Mouse (Mus musculus): ENCODE measurements around the gene Capn1.

GRCm38 (mm10) chr19:6057313-6058096 is 41.8 kb upstream of the Capn1 start, which contains the start of the genes Mrpl49 and Fau:
- no peak for TF ChIP-seq EP300 (IDR thresholded peaks at IDR 0.05; ENCODE audit: insufficient read depth, low read depth, low read length)
- TF ChIP-seq POLR2A (IDR thresholded peaks at IDR 0.05; ENCODE audit: insufficient read depth, low read length), result peak; percentile 96
- TF ChIP-seq CTCF (IDR thresholded peaks at IDR 0.05; ENCODE audit: low read depth, low read length), result no peak
